Mouse (Mus musculus): ENCODE measurements around the gene Strada. TPM values are rescaled to one million over a fixed set of nuclear protein-coding genes. Genes with fewer than 3 reads are reported as not detected.

Strada gene
- total RNA-seq, 2 experiments from 2014 or later: 20.3 to 27.2 TPM

DNA sequence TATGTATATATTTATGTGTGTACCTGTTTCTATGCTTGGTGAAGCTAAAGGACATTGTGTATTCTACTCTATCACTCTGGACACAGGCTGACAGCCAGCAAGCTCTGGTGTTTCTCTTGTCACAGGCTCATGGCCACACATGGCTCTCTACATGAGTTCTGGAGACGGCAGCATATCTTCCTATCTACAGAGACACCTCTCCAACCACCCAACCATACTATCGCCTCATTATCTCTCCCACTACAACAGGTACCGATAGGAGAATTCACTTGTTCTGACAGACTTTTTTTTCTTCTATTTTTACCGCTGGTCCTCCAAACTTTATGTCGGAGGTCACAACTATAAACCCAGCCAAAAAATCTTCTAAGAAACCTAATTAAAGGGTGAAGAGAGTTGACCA is 9.7 kb downstream of the Strada start:
- no peak for ATAC-seq (ENCODE audit: poor library complexity, severe bottlenecking)

- no peak for ATAC-seq (ENCODE audit: poor library complexity, severe bottlenecking)
Observed at GRCm38 (mm10) chr11:106191716-106192115, 10.3 kb downstream of the Strada start.

DNA sequence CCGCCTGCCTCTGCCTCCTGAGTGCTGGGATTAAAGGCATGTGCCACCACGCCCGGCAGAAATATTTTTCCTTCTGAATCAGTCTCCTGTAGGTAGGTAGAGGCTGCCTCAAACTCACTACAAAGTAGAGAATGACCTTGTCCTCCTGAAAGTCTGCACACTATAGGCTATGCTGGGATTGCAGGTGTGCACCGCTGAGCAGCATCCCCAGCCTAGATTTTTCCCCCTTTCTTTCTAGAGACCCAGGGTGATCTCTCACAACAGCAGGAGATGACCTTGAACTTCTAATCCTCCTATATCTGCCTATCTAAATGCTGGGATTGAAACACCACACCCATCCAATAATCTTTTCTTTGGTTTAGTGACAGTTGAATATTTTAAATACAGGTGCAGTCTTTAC is 14.6 kb downstream of the Strada start:
- no peak for ATAC-seq (ENCODE audit: poor library complexity, severe bottlenecking)

DNA sequence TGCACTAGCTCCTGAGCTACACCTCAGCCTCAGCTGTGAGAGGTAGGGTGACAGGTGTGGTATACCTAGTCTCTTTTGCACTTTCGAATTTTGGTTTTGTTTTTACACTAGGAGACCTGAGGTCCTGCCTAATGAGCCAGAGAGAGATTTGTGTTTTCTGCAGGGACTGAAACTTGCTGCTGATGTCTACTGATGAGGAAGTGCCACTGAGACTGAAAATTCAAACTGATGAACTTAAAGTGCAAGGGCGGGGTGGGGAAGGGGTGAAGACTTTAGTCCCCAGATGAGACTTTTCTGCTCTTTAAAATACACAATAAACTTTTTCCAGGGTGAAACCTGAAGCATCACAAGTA is 21.5 kb downstream of the Strada start:
- no peak for ATAC-seq (ENCODE audit: poor library complexity, severe bottlenecking)

DNA sequence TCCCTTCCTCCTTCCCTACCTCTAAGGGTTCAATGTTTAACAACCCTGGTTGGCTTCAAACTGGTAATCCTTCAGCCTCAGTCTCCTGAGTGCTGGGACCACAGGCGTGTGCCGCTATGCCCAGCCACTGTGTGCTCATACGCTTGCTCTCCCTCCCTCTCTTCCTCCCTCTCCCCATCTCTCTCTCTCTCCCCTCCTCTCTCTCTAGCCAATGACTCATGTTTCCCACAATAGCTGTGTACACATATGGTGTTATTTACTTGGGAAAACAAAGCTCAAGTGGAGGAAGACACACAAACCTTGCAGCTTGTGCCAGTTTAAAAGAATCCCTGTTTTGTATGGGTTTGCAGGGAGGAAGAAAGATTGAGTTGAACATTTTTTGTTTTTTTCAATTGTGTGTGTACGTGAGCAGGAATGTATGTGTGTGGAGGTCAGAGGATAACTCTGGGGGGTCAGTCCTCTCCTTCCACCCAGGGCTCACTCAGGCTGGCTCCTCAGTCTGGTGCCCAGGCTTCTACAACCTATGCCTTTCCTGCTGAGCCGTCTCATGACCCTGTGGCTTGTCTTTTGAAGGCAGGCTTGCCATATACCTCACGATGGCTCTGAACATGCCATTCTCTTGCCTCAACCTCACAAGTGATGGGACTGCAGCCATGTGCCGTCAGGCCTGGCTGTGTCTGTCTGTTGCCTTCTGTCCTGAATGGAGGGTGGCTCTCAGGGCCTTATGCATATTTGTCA is 22.1 kb downstream of the Strada start:
- no peak for ATAC-seq (ENCODE audit: poor library complexity, severe bottlenecking)

- ATAC-seq (ENCODE audit: poor library complexity, severe bottlenecking): peak; percentile 24; the same call in 1 of the 2 replicates
Observed at GRCm38 (mm10) chr11:106178036-106178782, 23.8 kb downstream of the Strada start.

DNA sequence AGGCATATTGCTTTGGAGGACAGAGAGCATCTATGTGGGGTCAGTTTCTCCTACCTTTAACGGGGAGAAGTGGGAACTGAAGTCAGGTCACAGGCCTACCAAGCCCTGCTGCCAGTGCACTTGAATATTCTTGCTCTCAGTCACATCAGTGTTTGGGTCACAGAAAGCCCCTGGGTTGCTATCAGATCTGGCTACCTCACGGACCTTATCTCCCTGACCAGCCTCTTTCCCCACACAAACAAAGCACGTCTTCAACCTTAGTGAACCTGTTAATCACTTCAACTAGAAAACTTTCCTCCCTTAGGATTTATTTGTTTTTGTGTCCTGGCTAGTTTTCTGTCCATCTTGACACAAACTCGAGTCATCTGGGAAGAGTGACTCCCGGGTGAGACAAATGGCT is 25.6 kb downstream of the Strada start:
- ATAC-seq (ENCODE audit: poor library complexity, severe bottlenecking): no peak

GRCm38 (mm10) chr11:106175081-106175480 is 26.9 kb downstream of the Strada start:
- ATAC-seq (ENCODE audit: poor library complexity, severe bottlenecking): no peak

GRCm38 (mm10) chr11:106174372-106174771 is 27.6 kb downstream of the Strada start:
- ATAC-seq (ENCODE audit: poor library complexity, severe bottlenecking): no peak

DNA sequence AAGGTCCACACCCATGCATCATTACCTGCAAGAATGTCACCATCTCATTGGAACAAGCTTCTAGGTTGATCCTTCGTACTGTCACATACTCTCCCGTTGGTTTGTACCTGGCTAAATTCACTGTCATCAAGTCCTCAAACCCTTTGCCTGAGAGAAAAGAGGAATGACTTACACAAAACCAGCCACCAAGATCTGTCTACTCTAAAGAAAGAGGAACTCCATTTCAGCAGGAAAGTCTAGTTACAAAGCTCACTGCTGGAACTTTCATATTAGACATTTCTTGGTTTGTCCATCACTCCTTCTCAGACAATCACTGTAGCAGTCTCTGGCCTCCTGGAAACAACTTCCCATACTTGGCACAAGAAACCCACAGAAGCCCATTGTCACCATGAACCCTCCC is 28.7 kb downstream of the Strada start:
- ATAC-seq (ENCODE audit: poor library complexity, severe bottlenecking): peak; percentile 68

DNA sequence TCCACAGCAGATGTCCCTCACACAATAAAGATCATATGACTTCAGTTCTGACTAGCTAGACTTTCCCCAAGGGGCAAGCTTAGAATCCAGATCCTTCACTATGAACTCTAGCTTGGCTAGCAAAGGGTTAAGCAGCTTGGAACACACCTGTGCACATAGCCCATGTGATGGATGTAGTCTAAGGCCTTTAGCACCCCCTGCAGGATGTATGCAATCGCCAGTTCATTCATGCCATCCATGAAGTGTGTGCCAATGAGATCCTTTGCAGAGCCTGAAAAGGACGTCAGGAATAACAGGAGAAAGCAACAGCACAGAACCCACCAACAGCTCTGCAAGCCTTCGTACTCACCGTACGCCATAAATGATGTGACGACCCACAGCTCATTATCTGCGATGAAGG is 31.2 kb downstream of the Strada start:
- ATAC-seq (ENCODE audit: poor library complexity, severe bottlenecking): peak; percentile 28; the same call in 1 of the 2 replicates

DNA sequence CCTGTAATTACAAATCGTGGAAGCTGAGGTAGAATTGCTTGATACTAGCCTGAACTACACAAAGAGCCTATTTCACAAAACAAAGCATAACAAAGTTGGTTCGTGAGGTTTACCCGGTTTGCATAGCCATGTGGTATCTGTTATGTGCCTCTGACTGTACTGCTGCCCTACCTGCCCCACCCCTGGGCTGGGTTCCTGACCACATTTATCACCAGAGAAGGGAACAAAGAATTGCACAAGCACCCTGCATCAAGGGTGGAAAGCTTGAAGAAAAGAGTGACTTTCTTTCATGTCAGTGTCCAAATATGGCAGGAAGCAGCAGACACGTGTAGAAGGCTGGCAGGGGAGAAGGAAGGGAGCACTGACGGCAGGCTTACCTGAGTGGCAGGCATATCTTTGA is 34.5 kb downstream of the Strada start:
- ATAC-seq (ENCODE audit: poor library complexity, severe bottlenecking): peak; percentile 89

- no peak for ATAC-seq (ENCODE audit: poor library complexity, severe bottlenecking)
Observed at GRCm38 (mm10) chr11:106164601-106165180, 37.3 kb downstream of the Strada start.

DNA sequence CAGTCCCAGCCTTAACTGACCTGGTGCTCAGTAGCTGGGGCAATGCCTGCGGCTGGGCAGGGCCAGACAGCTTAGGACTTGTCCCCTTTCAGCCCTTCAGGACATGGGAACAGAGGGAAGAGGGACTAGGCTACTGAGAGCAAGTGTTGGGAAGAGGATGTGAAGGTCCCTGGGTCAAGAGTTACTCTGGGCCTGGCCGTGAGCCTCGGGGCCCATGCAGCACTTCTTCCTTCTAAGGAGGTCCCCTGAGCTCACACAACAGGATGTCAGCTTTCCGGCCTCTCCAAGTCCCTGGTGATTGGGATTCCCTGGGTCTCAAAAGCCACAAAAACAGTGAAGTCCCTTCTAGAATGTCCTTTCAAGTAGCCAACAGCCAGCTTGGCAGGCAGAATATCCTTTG is 38.4 kb downstream of the Strada start:
- no peak for ATAC-seq (ENCODE audit: poor library complexity, severe bottlenecking)

GRCm38 (mm10) chr11:106162237-106162636 is 39.7 kb downstream of the Strada start:
- no peak for ATAC-seq (ENCODE audit: poor library complexity, severe bottlenecking)

DNA sequence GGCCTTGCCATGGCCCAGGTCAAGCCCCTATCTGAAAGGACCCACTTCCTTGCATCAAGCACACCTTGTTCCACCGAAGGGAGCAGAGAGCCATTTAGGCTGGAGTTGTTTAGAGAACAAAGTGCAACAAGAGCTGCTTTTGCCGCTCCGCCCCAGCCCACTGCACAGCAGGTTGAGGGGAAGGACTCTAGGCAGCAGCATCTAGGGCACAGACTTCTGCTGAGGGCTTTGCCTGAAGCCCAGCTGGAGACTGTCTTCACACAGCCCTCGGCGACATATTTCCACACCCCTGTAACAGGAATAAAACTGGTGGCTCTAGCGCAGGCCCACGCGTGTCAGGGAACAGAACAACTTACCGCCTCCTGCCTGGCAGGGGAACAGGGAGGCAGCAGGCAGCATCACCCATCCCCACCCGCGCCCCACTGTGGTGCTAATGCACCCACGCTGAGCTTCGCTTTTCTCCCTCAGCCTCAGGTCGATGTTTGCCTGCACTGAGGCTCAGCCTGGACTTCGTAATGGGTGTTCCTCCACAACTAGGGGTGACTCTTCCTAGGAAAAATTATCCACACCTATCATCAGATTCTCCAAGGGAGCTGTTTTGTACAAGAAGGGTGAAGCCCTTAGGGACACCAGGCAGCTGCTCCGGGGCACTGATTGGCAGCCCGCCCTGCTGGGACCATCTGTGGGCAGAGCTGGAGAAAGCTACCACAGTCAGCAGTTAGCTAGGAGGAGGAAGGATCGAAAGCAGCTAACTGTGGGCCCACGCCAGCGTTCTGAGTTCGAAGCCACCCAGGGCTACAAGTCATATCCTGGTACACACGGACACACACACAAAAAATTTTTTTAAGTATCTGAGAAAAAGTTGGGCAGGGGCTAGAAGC is 40.9 kb downstream of the Strada start, which contains the start of the genes Gm10840 and Limd2:
Gene Gm10840, plus strand, starts transcription at position 10 of the 881 bp plus-strand sequence.
Gene Limd2, minus strand, starts transcription at position 20 of the 881 bp plus-strand sequence.
- 0 out of 2 replicates have a peak, but pooled peaks have one; percentile 6 for ATAC-seq (ENCODE audit: poor library complexity, severe bottlenecking)

- ATAC-seq (ENCODE audit: poor library complexity, severe bottlenecking): peak; percentile 41
Observed at GRCm38 (mm10) chr11:106159921-106160840, 41.8 kb downstream of the Strada start.

DNA sequence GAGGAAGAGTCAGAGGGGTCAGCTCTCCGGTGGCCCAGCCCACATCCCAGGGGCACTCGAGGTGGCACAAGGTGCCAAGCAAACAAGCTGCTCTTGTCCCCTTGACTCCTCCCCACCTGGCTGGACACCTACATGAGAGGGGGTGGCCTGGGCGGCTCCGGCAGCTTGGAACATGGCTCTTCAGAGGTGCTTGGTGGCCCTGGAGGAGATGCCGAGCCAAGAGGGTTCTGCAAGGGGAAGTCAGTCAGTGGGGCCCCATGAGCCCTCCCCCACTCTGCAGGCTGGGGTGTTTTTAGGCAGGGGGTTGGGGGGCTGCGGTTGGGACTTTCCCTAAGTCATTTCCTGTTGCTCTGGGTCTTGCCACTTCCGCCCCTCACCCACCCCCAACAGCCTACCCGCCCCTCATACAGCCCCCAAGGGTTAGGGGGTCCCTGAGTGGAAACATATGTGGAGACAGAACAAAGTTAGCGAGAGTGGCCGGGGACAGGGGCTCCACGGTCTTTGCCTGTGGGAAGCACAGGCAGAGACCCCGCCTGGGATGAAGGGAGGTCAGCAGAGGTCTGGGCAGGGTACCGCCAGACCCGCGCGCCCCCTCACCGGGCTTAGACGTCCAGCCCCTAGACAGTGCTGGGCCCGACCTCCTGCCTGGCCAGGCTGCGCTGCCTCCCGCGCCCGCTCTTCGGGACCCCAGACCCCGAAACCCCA is 42.6 kb downstream of the Strada start:
- peak; percentile 59 for ATAC-seq (ENCODE audit: poor library complexity, severe bottlenecking)

DNA sequence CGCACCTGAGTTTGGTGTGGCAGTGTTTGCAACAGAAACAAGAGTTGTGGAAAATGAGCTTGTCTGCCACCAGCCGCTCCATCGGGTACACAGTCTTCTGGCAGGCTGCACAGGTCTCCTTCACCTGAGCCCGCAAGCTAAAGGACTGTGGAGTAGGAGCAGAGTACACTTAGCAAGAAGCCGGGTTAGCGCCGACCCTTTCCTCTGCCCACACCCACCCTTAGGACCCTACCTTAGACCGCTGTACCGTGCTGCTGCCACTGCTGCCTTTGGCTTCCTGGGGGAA is 43.1 kb downstream of the Strada start:
- no peak for ATAC-seq (ENCODE audit: poor library complexity, severe bottlenecking)
